Mouse (Mus musculus) erythroid progenitor cell, adult 5-6 weeks (primary cell): ENCODE measurements at regions not wholly inside any gene's neighbourhood (a gene's known extent, or its start where the extent isn't known, plus 50 kb on each side); places are given as distances from the start of the nearest gene placed in this dataset.

Experiments
- ATAC-seq: replicated peaks from 2 replicates; pipeline ENCODE4 v1.8.0; 2016; ENCODE audit warnings: moderate number of reproducible peaks, mild to moderate bottlenecking, moderate TSS enrichment, inconsistent platforms; ENCODE audit not compliant: poor library complexity, low FRiP score, severe bottlenecking

DNA sequence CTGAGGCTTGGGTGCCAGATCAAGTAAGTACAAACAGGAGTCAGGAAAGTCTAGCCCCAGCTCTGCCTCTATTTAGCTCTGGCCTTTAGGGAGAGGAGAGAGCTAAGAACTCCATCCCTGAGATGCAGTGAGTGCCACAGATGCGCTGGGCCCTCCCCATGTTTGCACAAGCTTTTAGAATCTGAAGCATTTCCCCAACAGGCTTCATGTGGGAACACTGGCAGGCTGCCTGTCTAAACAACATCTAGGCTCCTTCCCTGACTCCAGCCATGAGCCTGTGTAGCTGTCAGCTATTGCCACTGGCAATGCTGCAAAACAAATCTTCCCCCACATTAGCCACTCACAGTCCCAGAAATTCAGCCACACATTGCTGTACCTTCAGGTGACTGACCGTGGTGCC lies 147.9 kb downstream of the Chst1 start:
- no peak for ATAC-seq

DNA sequence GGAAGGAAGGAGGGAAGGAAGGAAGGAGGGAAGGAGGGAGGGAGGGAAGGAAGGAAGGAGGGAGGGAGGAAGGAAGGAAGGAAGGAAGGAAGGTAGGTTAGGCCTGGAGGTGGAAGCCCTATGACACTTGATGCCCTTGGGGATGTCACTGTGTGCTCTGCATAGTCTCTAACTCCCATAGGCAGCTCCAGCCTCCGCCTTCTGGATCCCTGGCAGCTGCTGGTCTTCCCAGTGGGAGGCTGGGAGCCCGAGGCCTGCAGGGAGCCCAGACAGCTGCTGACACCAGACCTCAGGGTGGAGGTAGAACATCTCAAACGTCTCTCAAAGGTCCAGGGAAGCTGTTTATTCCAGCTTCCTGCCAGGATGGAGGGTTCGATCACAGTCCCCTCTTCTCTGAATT lies 150.6 kb downstream of the Chst1 start:
- ATAC-seq = no peak

DNA sequence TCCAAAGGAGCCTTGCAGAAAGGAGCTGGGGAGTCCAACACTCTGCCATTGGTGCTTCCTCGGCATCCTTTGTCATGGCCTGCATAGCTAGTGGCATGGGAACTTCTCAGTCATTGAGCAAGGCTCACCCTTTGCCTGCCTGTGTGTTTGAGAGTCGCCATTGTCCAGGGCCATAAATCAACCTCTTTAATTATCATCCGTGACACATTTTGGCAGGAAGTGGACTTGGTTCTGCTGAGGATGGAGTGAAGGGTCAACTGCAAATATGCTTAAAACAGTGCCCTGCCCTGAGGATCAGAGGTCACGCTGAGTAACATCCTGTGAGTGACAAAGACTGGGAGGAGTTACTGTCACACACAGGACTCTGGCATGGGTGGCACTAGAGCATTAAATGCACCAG lies 151.2 kb downstream of the Chst1 start:
- no peak for ATAC-seq

DNA sequence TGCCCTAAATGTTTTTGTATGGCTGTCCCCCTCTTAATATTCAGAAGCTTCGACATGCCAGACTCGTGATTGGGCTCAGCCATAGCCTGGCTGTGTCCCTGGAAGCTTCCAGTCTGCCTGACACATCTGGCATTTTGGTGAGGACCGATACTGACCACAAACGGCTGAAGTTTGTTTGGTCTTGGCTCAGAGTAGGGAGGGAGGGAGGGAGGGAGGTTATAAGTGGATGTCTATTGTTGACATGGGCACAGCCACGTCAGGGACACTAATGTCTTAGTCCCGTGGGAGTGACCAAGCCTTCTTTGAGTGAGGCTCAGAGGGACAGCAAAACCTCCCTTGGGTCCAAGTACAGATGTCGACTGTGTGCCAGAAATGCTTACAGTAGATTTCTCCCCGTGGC lies 151.7 kb downstream of the Chst1 start:
- ATAC-seq = no peak

DNA sequence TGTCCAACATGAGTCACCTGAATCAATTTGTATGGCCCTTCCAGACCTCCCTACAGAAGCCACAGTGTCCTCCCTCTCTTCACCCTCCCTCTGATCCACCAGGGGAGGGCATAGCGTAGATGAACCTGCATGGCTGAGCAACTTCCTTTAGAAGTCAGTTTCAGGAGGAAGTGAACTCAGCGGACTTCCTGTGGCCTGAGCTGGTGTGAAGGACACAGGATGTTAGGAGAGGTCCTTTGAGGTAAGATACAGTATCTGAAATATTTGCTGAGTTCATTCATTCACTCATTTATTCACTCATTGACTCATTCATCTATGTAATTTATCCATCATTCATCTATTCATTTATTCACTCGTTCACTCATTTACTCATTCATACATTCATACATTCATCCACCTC lies 152.6 kb downstream of the Chst1 start:
- no peak for ATAC-seq

DNA sequence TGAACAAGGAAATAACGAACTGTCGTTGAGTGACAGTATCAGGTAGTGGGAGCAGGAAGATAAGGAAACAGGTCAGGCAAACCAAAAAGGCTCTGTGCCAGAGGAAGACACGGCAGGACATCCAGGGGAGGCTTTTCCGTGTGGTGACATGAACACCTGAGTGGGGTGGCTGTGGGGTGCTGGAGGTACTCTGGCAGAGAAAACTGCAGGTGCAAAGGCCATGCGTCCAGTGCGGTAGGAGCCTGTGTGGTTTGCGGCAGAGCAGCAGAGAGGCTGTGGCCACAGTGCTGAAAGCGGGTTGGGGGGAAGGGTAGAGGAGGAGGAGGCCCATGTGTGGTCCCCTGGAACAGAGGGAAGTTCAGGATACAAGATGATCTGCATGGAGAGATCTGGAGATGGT lies 153.3 kb downstream of the Chst1 start:
- ATAC-seq = no peak

DNA sequence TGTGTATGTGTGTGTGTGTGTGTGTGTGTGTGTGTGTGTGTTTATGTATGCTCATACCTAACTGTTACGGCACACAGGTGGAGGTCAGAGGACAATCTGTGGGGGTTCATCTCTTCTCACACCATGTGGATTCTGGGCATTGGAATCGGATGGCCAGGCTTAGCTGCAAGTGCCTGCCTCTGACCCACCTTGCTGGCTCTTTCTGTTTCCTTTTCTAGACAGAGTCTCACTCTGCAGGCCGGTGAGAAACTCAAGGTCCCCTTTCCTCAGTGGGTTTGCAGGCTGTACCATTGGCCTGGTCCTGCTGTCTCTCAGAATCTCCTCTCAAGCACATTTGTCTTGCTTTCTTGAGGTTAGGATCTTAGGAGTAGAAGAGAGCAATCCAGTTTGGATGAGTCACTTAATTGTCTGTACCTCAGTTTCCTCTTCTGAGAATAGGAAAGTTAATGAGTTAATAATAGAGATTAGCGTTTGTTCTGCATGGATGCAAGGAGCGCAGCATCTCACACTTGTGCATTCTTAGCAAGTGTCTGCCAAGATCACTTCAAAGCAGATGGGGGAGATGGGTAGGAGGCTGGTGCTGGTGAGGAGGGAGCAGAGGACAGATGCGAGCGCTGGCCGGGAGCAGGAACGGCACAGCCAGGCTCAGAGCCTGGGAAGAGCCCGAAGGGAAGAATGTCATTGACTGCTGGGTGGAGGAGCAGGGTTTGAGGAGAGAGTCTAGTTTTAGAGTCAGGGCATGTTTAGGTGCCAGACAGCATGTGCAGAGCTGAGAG lies 155.2 kb downstream of the Chst1 start:
- ATAC-seq = no peak

DNA sequence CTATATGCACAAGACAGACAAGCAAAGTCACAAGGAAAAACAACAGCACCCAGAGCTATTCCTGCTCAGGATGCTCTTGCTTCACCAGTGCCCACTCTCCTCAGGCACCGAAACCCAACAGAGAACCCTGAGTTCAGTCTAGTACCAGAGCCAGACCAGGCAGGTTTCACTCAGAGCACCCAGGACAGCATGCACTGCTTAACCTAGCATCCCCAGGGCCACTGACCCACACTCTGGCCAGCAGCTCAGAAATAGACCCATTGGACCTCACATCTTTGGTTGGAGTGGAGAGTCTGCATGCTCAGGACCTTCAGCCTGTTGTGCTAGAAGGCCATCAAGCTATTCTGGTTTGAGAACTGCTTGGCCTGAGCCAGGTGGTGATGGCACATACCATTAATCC lies 157.0 kb downstream of the Chst1 start:
- ATAC-seq = no peak

DNA sequence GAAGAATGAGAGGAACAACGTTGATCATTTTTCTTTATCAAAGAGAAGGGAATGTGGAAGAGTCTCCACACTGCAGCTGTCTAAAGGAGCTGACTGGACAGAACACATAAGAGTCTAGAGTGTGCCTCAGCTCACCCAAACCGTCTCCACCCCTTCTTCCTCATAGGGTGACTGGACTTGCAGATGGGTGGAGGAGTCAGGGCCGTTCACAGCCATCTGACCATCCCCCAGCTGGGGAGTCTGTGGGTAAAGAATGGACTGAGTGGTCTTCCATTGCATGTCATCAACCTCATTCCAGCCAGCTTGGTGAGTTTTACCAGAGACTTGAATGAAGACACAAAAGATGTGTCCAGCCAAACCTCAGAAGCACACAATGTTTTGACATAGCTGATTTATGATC lies 156.1 kb upstream of the Syt13 start:
- ATAC-seq = no peak

DNA sequence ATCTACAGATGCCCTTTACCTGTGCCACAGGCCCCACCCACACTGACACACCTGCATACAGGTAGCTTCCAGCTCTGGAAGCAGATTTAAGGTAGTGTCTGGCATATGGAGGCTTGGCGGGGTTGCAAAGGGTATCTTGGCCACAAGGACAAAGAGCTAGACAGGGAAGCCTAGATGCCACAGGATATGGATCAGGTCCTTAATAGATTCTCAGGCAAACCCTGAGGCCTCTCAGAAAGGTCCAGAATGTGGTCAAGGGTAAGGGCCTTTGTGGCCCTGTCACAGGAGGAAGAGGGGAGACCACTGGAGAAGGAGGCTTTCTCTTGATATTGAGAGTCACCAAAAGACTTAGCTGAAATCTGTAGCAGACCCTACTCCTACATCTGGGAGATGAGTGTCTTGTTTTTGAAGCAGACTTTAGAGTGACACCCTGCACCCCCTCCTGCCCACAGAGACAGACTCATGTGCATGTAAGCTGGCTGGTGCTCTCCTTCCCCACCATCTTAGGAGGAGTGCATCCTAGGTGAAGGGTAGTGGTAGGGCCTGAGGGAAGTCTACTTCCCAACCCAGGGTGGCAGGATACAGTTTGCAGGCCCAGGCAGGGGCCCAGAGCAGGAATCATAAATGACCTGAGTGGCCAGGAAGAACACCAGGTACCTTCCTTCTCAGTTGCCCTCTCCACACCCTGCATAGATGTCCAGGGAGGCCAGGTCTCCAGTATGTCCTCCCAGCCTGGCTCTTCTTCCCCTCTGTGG lies 150.8 kb upstream of the Syt13 start:
- ATAC-seq = no peak

DNA sequence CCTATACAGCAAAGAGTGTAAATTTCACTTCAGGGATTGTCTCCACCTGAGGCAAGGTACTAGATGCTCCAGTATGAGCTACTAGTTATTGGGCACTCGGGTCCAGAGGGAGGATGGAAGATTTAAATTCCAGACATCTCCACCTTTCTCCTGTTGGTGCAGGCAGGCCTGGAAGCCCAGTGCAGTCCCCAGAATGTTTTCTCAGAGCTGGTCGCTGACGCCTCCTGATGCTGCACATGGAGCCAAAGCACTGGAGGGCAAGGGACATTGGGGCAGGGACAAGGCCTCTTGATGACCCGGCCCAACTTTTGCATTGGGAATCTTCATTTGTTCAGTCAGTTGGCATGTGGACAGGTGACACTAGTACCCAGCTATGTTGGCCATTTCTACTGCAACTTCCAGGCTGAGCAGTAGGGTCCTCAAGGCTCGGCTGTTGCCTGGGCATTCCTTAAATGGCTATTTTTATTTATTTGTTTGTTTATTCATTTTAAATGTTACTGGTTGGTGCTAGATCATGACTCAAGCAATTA lies 147.4 kb upstream of the Syt13 start:
- ATAC-seq = no peak

DNA sequence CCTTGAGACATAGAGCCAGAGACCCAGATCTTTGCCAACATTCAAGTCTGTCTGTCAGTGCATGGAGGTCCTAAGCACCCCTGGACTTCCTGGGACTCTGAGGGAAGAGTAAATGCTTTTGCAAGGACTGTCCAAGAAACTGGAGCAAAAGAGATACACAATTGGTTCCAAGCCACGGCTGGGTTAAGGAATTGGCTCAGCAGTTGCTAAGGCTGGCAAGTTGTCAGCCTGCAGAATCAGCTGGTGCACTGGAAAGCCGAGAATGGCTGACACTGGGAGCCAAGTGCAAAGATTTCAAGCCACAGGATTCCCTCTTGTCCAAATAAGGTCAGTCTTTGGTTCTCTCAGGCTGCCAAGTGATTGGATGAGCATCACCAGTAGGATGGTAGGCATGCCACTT lies 146.8 kb upstream of the Syt13 start:
- no peak for ATAC-seq

DNA sequence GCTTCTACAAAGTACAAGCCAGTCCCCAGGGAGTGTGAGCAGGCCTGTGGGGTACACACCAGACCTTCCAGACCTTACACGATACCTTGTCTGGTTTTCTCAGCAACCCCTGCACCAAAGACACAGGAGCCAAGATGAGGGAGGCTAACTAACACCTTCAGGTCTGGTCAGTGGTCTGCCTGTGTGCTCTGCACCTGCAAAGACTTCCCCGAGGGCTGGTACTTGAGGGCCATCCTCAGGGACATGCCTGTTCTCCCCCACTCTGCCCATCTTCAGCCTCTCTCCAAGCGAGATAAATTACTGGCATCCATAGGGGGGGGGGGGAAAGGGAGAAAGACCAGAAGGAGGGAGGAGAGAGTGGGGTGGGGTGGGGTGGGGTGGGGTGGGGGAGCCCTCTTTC lies 145.8 kb upstream of the Syt13 start:
- ATAC-seq = no peak

DNA sequence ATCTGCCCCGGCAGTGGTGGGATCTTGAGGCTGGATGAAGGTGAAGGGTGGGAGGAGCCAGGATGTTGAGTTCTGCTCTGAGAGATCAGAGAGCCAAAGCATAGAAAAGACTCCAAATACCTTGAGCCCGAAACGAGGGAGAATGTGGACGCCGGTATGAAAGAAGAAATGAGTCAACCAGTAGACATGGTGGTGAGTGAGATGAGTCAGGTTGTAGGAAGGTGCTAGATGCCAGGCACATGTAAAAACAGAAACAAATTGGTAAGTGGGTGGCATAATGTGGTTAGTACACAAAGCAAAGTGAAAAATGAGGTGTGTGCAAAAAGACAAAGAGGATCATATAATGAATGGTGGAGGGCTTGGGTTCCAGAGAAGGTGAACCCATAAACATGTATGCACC lies 144.8 kb upstream of the Syt13 start:
- ATAC-seq = no peak

DNA sequence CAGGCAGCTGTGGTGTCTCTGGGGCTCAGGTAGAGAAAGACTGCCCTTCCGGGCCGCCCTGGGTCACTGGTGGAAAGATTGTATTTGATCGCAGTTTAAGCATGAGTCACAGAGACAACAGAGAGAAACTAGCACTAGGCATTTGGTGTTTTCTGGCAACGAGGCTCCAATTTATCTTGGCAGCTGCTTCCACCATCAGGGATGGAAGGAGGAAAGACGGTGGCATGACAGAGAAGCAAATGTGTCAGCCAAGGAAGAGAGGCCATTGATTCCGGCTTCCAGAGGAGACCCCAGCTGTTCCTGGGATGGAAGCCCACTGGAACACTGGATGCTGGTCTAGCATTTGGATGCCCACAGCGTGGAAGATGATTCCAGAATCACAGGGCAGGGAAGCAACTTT lies 142.3 kb upstream of the Syt13 start:
- ATAC-seq = no peak

DNA sequence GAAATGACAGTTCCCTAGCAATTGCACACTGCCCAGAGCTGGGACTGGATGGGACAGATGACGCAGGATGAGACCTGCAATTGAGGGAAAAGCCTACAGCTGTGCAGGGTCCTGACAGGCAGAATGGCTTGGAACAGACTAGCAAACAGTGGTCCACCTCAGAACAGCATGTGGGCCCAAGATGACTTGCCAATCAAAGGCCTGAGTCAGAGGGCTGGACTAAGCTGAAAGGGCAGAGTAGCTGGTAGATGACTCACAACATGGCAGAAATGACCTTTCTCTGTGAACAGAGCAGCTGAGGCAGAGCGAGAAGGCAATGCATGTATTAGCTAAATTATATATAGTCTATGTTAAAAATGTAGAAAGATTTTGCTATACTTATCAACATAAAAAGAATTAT lies 138.4 kb upstream of the Syt13 start:
- ATAC-seq = no peak

DNA sequence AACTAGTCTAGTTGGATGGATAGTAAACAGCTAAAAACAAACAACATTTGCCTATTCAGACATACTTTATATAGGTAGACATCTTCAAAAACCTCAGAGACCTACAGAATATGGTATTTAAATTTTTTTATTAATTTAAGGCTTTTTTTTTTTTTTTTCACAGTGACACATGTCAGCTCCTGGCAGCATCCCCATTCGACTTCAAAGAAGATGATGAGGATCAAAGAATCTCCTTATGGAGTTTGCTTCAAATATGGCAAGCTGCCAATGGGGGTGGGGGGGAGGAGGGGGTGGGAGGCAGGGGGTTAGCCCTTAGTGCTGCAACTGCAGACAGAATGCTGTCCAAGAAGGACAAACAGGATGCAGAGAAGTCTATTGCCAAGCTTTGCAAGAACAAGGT lies 135.8 kb upstream of the Syt13 start:
- ATAC-seq = no peak

DNA sequence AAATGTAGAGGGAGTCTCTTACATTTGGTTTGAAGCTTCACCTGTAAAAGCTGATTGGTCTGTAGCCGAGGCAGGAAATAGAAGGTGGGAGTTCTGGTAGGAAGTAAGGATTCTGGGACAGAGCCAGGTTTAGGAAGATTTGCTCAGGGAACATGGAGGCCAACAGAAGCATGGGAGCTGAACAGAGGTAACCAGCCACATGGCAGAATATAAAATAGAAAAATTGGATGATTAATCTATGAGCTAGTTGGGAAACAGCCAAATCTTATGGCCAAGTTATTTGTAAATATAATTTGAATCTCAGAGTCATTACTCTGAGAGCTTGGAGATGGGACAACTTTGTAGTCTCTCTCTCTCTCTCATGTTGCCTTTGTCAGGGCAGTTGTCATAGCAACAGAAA lies 134.9 kb upstream of the Syt13 start:
- ATAC-seq = no peak

DNA sequence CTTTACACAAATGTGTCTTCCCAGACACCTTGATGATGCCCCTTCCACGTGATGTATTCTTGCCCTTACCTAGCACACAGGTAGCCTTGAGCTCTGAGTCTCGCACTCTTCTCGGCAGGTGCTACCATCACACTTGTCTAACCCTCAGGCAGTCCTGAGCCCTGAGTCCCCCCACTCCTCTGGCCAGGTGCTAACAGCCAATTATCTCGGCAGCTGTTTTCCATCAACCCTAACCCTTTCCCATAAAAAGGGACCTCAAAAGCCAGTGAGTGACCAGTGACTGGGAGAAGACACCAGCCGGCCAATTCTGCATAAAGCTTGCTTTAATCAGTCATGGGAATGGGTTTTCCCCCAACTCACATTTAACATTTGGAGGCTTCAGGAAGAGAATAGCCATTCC lies 133.4 kb upstream of the Syt13 start:
- ATAC-seq = no peak

DNA sequence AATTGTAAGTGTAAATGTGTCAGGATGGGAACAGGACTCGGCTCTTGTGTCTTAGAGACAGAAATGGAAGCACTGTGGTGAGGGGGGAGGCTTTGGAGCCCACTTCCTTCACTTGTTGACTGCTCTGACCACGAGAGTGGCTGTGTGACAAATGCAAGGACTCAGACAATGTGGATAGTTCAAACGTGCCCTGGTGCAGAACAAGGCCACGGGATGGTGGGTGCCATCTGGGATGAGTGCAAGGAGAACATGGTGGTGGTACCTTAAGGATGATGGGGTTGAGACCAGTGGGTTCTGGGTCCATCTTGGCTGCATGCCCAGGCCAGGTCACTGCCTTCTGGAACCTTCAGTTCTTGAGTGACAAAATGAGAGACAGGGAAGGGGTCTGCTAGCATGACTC lies 132.3 kb upstream of the Syt13 start:
- 0 out of 2 replicates have a peak, but pooled peaks have one; percentile 6 for ATAC-seq

DNA sequence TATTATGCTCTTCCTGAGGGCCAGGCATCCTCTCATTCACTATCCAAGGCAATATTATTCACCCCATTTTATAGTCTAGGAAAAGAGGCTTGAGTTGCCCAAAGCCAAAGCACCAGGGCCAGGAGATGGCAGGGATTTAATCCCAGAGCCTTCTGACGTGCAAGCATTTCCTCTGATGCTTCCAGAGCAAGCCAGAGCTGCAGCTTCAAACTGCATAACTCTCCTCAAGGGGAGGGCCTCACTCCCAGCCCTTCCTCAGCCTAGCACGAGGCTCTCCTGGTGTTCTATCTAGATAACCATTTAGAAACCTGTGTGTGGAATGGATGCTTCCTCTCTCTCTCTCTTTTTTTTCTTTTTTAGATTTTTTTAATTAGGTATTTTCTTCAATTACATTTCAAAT lies 130.0 kb upstream of the Syt13 start:
- ATAC-seq = no peak
